Mouse (Mus musculus) lung, postnatal 0 days (tissue): Measurements from ENCODE around the gene Pmp22.

Experiments
- CTCF ChIP-seq: IDR thresholded peaks from 2 replicates; pipeline ENCODE4 v1.5.1; 2016; ENCODE audit warnings: antibody characterized with exemption, mild to moderate bottlenecking
- EP300 ChIP-seq: IDR thresholded peaks from 2 replicates; pipeline ENCODE4 v1.6.1; 2016; ENCODE audit warnings: antibody characterized with exemption, mild to moderate bottlenecking, control low read depth

DNA sequence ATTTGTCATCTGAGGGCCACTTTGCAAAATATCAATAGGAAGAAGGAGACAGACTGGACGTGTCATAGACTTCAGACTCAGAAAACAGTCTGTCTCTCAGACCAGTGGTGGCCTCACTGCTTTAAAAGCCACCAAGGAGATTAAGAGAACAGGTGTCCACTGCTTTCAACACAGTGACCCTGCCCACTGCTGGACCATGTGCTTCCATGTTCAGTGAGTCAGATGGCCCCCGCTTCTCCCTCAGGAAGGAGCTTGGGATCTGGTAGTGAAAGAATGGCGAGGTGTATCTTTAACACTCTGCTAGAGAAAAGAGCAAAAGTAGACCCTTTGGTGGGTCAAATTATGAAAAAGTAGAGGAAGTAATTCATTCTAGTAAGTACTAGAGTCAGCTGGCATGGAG is 18.5 kb upstream of the Pmp22 start:
- TF ChIP-seq CTCF (no peak), EP300 (no peak)
